Mouse (Mus musculus): ENCODE measurements around the gene Klf7. TPM values are rescaled to one million over a fixed set of nuclear protein-coding genes. Genes with fewer than 3 reads are reported as not detected.

Gene Klf7
- polyA plus RNA-seq, 1 experiment from 2014 or later = 9.6 TPM

DNA sequence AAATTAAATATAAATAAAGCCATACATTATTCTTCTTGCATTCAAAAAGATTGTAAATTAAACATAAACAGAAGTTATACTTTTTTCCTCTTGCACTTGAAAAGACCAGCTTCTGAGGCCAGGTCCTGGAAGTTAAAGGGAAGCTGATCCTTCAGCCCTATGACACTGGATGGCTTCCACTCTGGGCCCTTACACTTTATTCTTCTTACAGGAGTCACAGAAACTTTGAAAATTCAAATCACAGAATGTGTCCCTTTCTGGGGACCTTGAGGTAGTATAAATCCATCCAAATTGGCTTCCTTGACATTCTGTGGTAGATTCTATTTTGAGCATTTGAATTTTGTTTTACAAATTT, 75.3 kb downstream of the Klf7 start:
- no peaks in the 10 kb centered on the region for H3K9me3 ChIP-seq (replicated peaks)
- no peaks in the 10 kb centered on the region for H3K27me3 ChIP-seq (ENCODE audit: low read depth, poor library complexity, severe bottlenecking)
- peaks cover 4% of the 10 kb centered on the region; the same call in 1 of the 2 replicates for H3K4me1 ChIP-seq
- no peak overlapping the region for H3K4me3 ChIP-seq
- DNase-seq (ENCODE audit: low spot score) = no peak
- H3K27ac ChIP-seq = no peak overlapping the region
- no peaks in the 10 kb centered on the region for H3K36me3 ChIP-seq

DNA sequence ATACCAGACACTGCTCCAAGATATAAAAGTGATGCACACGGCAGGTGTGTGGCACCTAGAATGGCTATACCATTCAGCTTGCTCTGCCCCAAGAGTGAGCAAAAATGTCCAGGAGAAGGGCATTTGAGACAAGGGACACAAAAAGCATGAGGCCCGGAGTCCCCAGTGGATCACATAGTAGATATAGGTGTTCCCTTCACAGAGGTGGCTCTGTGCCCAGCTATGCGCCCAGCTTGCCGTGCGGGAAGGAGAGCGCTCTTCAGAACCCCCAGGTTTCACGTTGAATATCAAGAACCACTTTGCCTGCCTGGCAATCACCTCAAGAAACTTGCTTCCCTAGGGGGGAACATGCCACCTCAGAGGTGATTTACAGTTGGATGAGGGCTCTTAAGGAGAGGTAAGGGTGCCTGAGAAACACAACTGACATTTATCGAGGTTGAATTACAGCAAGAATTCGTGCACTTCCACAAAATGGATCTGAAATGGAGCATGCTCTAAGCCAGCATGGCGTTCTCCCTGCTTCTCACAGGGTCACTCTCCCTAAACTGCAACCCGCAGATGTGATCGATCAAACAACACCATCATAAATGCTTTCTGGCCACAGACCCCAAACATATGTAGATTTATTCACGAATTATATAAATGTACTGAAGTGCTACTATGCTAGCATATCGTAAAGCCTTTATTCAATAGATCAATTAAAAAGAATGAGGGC, 75.8 kb downstream of the Klf7 start:
- no peak for DNase-seq (ENCODE audit: low spot score)
- WGBS = 88% methylated on average over 14 of the region's 14 CpGs
- no peak overlapping the region for H3K4me3 ChIP-seq
- H3K27me3 ChIP-seq (ENCODE audit: low read depth, poor library complexity, severe bottlenecking) = no peaks in the 10 kb centered on the region
- H3K4me1 ChIP-seq = 0 out of 2 replicates have a peak, but pooled peaks cover under 1% of the 10 kb centered on the region
- no peaks in the 10 kb centered on the region for H3K36me3 ChIP-seq
- no peaks in the 10 kb centered on the region for H3K9me3 ChIP-seq (replicated peaks)
- H3K27ac ChIP-seq = no peak overlapping the region

DNA sequence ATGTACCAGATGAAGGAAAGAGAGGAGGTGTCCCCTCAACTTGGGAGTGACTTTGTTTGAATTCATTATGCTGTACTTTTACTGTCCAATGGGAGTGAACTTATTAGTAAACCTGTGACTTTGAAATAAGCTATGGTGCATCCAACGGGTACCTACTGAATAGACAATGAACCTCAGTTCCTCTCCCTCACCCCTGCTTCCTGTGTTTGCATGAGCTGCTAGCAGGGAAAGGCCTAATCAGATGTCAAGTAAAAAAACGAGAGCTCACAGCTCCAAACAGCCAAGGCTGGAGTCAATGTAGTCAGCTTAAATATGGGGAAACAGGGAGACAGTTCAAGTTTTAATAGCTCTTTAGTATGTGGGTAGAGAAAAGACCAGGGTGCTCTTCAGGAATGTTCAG, 77.5 kb downstream of the Klf7 start:
- 71% methylated on average over 2 of the region's 2 CpGs for WGBS
- peaks cover 4% of the 10 kb centered on the region; the same call in 1 of the 2 replicates for H3K4me1 ChIP-seq
- no peak overlapping the region for H3K4me3 ChIP-seq
- H3K27ac ChIP-seq = no peak overlapping the region
- no peak for DNase-seq (ENCODE audit: low spot score)
- H3K36me3 ChIP-seq = peaks cover 4% of the 10 kb centered on the region; the same call in 1 of the 2 replicates
- no peaks in the 10 kb centered on the region for H3K9me3 ChIP-seq (replicated peaks)
- H3K27me3 ChIP-seq (ENCODE audit: low read depth, poor library complexity, severe bottlenecking) = no peaks in the 10 kb centered on the region

DNA sequence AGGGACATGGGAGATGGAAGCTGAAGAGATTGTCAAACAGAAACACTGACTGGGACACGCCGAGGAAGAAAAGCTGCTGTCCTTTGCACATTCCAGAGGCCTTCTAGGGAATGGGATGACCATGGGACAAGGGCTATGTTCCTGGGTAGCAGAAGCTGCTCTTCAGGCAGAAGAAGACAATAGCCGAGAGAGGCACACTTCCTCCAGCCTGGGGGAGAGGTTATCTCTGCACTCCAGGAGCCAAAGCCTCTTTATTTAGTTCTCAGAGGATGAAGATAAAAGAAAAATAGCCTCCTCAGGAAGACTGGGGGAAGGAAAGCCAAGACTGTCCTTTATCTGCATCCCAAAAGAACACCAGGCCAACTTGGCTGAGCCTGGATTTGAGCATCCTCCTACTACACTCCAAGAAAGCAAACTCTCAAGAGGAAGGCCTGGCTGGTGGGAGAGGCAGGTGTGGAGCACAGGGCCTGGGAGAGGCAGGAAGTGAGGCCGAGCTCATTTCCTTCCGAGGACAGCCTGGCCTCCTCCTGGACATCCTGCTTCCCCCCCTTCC, 81.2 kb downstream of the Klf7 start:
- H3K27me3 ChIP-seq (ENCODE audit: low read depth, poor library complexity, severe bottlenecking) = no peaks in the 10 kb centered on the region
- H3K36me3 ChIP-seq = peaks cover 4% of the 10 kb centered on the region; the same call in 1 of the 2 replicates
- H3K4me1 ChIP-seq = peaks cover 4% of the 10 kb centered on the region; the same call in 1 of the 2 replicates
- no peak overlapping the region for H3K4me3 ChIP-seq
- no peaks in the 10 kb centered on the region for H3K9me3 ChIP-seq (replicated peaks)
- 84% methylated on average over 5 of the region's 5 CpGs for WGBS
- 0 out of 2 replicates have a peak overlapping the region, but pooled peaks have one; percentile 9 for H3K27ac ChIP-seq
- DNase-seq (ENCODE audit: low spot score) = no peak

DNA sequence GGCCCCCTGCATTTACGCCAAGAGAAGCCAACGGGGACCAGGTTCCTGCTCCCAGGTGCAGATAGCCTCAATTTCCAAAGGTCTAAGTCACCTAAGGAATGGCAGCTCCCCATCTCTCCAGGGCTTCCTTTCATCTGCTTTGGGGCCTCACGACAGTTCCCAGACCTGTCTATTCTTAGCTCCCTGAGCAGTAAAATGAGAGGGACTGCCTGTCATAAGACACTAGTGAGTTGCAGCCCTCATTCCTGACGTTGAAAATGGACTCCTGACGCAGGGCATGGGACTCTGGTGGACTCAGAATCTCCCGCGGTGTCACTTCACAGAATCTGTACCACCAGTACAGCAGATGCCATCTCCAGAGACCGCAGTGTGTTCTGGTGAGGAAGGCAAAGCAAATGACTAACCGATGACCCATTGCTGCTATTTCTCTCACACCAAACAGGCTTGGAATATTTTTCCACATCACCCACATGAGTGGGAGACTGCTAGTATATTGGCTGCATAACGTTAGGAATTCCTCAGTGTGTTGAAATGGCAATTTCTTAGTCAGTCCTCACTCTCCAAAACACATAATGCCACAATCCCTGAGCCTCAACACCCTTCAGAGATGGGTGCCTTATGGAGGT, 81.9 kb downstream of the Klf7 start:
- H3K36me3 ChIP-seq = peaks cover 5% of the 10 kb centered on the region
- H3K9me3 ChIP-seq (replicated peaks) = no peaks in the 10 kb centered on the region
- peaks cover 4% of the 10 kb centered on the region; the same call in 1 of the 2 replicates for H3K4me1 ChIP-seq
- no peak for DNase-seq (ENCODE audit: low spot score)
- no peaks in the 10 kb centered on the region for H3K27me3 ChIP-seq (ENCODE audit: low read depth, poor library complexity, severe bottlenecking)
- no peak overlapping the region for H3K4me3 ChIP-seq
- H3K27ac ChIP-seq = no peak overlapping the region
- WGBS = 83% methylated on average over 10 of the region's 10 CpGs

DNA sequence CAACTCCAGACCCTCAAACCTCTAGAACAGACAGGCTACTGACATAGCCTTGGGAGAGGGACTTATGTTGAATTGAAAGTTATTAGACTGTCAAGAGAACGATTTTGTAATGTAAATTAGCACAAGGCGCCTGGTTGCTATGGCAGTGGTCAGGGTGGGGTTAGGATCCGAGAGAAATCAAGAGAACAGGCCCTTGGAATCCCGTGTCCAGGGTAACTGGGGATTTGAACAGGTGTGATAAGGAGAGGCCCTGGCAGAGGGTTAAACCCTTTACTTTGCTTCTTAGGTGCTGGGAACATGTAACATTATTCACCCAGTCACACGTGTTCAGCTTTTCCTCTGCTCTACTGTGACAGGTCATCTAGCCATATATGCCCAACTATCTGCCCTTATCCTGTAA, 83.7 kb downstream of the Klf7 start:
- Histone ChIP-seq H3K9me3 (replicated peaks) (no peaks in the 10 kb centered on the region), H3K4me3 (no peak overlapping the region), H3K4me1 (peaks cover 4% of the 10 kb centered on the region; the same call in 1 of the 2 replicates), H3K27ac (no peak overlapping the region), H3K27me3 (ENCODE audit: low read depth, poor library complexity, severe bottlenecking) (no peaks in the 10 kb centered on the region), H3K36me3 (peaks cover 7% of the 10 kb centered on the region)
- DNase-seq (ENCODE audit: low spot score) = no peak
- 85% methylated on average over 5 of the region's 5 CpGs for WGBS

DNA sequence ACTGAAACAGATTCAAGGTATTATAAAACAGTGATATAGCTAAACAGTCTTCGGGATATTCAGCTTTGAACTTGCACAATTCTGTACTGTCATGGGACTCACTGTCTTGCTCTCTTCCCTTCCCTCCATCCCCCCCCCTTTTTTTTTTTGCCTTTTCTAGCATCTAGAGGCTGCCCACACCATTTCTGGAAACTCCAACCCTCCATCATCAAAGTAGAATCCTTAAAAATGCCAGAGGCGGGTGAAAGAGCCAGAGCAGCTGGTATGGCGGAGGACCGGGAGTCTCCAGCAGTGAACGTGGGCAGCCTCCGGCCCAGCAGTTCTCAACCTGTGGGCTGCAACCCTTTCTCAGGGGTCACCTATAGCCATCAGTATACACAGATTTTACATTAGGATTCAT, 84.3 kb downstream of the Klf7 start:
- DNase-seq (ENCODE audit: low spot score) = no peak
- Histone ChIP-seq H3K9me3 (replicated peaks) (no peaks in the 10 kb centered on the region), H3K27ac (no peak overlapping the region), H3K4me3 (no peak overlapping the region), H3K4me1 (peaks cover 4% of the 10 kb centered on the region; the same call in 1 of the 2 replicates), H3K36me3 (peaks cover 7% of the 10 kb centered on the region), H3K27me3 (ENCODE audit: low read depth, poor library complexity, severe bottlenecking) (no peaks in the 10 kb centered on the region)
- WGBS = 97% methylated on average over 6 of the region's 6 CpGs

DNA sequence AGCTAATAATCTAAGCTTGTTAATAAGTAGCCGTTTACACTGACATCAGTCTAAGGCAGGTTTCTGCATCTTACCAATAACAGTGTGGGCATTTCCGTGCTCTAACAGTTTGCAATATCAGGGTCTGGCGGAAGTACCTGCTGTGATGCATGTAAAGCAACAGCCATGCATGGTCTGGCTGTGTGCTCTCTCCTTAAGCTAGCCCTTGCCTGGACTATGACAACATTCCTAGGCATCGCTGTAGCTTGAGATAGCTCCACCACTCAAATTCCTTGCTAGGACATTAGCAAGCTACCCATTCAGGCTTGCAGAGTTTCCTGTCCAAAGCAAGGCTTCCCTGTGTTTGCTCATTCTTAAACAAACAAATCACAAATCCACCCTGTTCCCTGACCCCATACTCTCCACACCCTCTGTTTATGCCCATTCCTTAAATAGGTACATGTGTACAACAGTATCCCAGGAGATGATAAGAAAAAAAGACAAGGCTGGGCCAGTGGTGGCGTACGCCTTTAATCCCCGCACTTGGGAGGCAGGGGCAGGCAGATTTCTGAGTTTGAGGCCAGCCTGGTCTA, 85.1 kb downstream of the Klf7 start:
- H3K4me1 ChIP-seq = peaks cover 4% of the 10 kb centered on the region; the same call in 1 of the 2 replicates
- 89% methylated on average over 7 of the region's 7 CpGs for WGBS
- peaks cover 7% of the 10 kb centered on the region for H3K36me3 ChIP-seq
- H3K4me3 ChIP-seq = no peak overlapping the region
- no peaks in the 10 kb centered on the region for H3K27me3 ChIP-seq (ENCODE audit: low read depth, poor library complexity, severe bottlenecking)
- H3K27ac ChIP-seq = no peak overlapping the region
- no peaks in the 10 kb centered on the region for H3K9me3 ChIP-seq (replicated peaks)
- no peak for DNase-seq (ENCODE audit: low spot score)

DNA sequence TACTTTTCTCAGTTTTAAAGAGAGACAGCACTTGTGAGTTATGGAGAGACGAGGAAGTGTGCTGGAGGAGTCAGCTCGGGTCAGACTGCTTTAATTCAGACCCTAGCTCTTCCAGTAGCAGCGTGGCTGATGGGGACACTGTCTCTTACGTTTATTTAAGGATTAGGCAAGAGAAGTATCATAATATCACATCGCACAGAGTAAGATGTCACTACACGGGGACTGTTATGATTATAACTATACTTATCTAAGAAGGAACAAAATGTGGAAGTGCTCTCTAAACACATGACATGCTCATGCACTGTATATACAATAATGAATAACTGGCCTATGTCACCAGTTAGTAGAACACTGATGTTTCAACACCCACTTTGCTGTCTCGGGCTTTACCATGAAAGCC, 86.3 kb downstream of the Klf7 start:
- DNase-seq (ENCODE audit: low spot score) = no peak
- H3K27ac ChIP-seq = no peak overlapping the region
- WGBS = 82% methylated on average over 7 of the region's 7 CpGs
- no peaks in the 10 kb centered on the region for H3K9me3 ChIP-seq (replicated peaks)
- H3K4me3 ChIP-seq = no peak overlapping the region
- no peaks in the 10 kb centered on the region for H3K27me3 ChIP-seq (ENCODE audit: low read depth, poor library complexity, severe bottlenecking)
- H3K36me3 ChIP-seq = peaks cover 7% of the 10 kb centered on the region
- H3K4me1 ChIP-seq = no peaks in the 10 kb centered on the region

DNA sequence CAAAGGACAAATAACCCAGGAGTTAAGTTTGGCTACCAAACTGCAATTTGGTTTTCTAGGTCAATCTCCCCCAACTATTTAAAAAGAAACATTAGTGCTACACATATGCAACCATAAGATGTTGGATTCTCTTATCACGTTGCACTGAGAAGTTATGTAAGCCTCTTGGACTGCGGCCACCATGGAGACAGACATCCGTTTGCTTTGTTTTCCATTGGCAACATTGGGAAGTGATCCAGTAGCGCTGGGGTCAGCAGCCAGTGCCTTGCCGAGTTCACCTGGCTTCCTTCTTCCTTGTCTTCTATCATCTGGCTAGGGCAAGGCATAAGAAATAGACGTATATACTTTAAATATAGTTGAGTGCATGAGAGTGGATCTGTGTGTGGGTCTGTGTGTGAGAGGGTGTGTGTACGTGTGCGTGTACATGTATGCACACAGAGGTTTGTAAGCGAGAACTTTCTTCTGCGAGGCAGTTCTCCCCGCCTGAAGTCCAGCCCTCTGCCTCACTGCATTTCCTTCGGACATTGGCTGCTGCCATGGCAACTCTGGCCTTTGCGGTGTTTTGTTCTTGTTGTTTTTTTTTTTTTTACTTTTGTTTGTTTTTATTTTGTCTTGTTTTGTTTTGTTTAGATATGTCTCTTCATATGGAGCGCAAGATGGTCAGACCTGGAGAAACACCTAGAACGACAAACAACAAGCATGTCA, 86.8 kb downstream of the Klf7 start:
- H3K4me3 ChIP-seq = no peak overlapping the region
- 92% methylated on average over 15 of the region's 15 CpGs for WGBS
- no peak for DNase-seq (ENCODE audit: low spot score)
- H3K27me3 ChIP-seq (ENCODE audit: low read depth, poor library complexity, severe bottlenecking) = no peaks in the 10 kb centered on the region
- peaks cover 7% of the 10 kb centered on the region for H3K36me3 ChIP-seq
- no peaks in the 10 kb centered on the region for H3K4me1 ChIP-seq
- H3K9me3 ChIP-seq (replicated peaks) = no peaks in the 10 kb centered on the region
- H3K27ac ChIP-seq = no peak overlapping the region

DNA sequence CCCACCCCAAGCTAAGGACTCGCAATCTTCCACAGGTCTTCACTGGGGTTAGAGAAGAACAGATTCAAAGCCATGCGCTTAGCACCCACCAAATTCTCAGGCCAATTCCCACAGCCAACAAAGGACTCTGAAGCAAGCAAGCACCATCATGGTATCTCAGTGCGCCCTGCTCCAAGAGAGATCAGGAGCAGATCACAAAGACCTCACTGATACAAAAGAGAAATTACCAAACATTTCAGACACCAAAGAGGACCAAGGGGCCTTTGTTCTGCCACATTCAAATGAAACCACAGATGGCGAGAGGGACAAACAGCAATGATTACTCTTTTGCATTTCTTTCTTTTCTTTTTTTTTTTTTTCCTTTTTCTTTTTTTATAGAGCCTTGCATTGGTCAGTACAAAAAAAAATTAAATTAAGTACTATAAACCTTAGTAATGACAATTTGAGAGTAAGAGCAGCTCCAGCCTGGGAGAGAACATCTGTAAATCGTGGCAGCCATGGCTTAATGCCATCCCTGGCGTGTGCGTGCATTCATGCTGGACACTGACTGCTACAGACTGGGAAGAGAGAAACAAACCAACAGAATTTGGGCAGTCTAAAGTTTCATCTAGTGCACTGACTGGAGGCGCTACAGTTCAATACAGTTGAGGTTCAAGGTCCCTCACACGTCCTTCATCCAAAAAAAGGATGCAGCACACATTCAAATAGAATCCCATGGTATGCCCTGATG, 89.4 kb downstream of the Klf7 start:
- H3K4me3 ChIP-seq = no peak overlapping the region
- no peak overlapping the region for H3K27ac ChIP-seq
- peaks cover 3% of the 10 kb centered on the region for H3K36me3 ChIP-seq
- H3K27me3 ChIP-seq (ENCODE audit: low read depth, poor library complexity, severe bottlenecking) = no peaks in the 10 kb centered on the region
- DNase-seq (ENCODE audit: low spot score) = no peak
- 92% methylated on average over 9 of the region's 9 CpGs for WGBS
- H3K9me3 ChIP-seq (replicated peaks) = no peaks in the 10 kb centered on the region
- no peaks in the 10 kb centered on the region for H3K4me1 ChIP-seq

DNA sequence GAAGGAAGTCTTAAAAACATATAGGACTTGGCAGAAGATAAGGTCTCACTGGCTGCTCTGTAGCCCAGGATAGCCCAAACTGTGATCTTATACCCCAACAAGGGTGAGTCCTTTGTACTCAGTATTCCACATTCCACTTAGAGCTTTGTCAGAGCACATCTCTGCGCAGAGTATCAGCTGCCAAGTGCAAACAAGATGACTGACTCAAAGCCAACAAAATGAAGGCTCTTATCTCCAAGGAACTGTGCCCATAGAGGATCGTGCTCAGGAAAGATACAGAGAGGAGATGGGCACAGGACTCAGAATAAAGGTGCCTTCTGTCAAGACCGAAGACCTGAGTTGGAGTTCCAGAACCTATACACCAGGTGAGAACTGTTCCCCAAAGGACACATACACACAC, 100.1 kb downstream of the Klf7 start:
- Histone ChIP-seq H3K27me3 (ENCODE audit: low read depth, poor library complexity, severe bottlenecking) (no peaks in the 10 kb centered on the region), H3K9me3 (replicated peaks) (no peaks in the 10 kb centered on the region), H3K36me3 (no peaks in the 10 kb centered on the region), H3K27ac (no peak overlapping the region), H3K4me3 (no peak overlapping the region), H3K4me1 (peaks cover 35% of the 10 kb centered on the region)
- DNase-seq (ENCODE audit: low spot score) = no peak
- 98% methylated on average over 3 of the region's 3 CpGs for WGBS

Data from limb, embryonic 10.5 days (tissue).